ENCODE assay signal across 23 mouse cellular contexts in the genomic region with DNA sequence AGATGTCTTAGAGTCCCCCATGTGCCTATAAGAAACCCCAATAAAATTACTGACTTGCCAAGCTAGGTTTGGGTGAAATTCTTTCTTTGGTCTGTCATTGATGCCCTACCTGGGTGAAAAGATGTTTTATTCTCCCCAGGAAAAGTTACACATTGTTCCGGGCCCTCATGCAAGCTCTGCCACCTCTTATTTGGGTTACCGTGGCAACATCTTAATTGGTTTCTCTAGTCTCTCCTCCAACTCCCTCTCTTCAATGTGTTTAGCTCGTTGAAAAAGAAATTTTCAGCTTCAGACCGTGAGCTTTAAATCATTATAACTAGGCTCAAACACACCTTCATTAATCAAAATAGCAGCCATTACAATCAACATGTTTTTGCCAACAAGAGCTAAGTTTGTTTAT. TPM values are rescaled to one million over a fixed set of nuclear protein-coding genes. Genes with fewer than 3 reads are reported as not detected.
"Had no signal": no experiment of that assay in that cellular context is flagged by ENCODE, and none has a peak within 500 bp of the region (broad histone marks: within the 10 kb centered on the region; RNA-seq: fewer than 3 reads in every experiment).

No protein-coding gene starts in this region.

- H3K27ac ChIP-seq: kidney, postnatal 0 days; left cerebral cortex, adult 2 months; limb, embryonic 12.5 days; liver, embryonic 13.5 days; lung, embryonic 15.5 days; macrophage; midbrain, embryonic 12.5 days; neural tube, embryonic 13.5 days; stomach, postnatal 0 days had no signal

- H3K27me3 ChIP-seq: limb, embryonic 12.5 days; liver, embryonic 13.5 days; lung, embryonic 15.5 days; megakaryocyte, embryonic 14.5 days; neural tube, embryonic 13.5 days had no signal

- H3K4me1 ChIP-seq: lung, embryonic 15.5 days; neural tube, embryonic 13.5 days had no signal

- H3K4me2 ChIP-seq: limb, embryonic 12.5 days; liver, embryonic 13.5 days; lung, embryonic 15.5 days; midbrain, embryonic 12.5 days; neural tube, embryonic 13.5 days had no signal

- H3K36me3 ChIP-seq: limb, embryonic 12.5 days; liver, embryonic 13.5 days; lung, embryonic 15.5 days; midbrain, embryonic 12.5 days; neural tube, embryonic 13.5 days had no signal

- H3K9ac ChIP-seq: limb, embryonic 12.5 days; liver, embryonic 13.5 days; liver, postnatal 0 days; lung, embryonic 15.5 days; midbrain, embryonic 12.5 days; neural tube, embryonic 13.5 days had no signal

- H3K4me3 ChIP-seq: left cerebral cortex, adult 2 months; limb, embryonic 12.5 days; liver, embryonic 13.5 days; lung, embryonic 15.5 days; megakaryocyte, embryonic 14.5 days; midbrain, embryonic 12.5 days; neural tube, embryonic 13.5 days had no signal

- ATAC-seq: liver, postnatal 0 days had no signal

- DNase-seq: kidney, adult 11 months; kidney, adult 9 months; kidney, postnatal 36 days; layer of hippocampus, adult 9-11 months; liver; liver, embryonic 13.5 days; liver, postnatal 0 days; lung, postnatal 14 days; retina, postnatal 1 day; right cerebral cortex, postnatal 14 days; thymus, adult 18-20 months; thymus, postnatal 14 days had no signal

- H3K9me3 ChIP-seq: limb, embryonic 12.5 days; liver, embryonic 13.5 days; lung, embryonic 15.5 days; midbrain, embryonic 12.5 days; neural tube, embryonic 13.5 days had no signal

RNA-seq across cellular contexts. Expression of a gene that starts 28.5 kb away (rescaled TPM):
- total RNA-seq: layer of hippocampus, adult 18-20 months; monocyte, adult 5-6 weeks had no signal
- polyA plus RNA-seq: liver, embryonic 13.5 days; liver, postnatal 0 days; lung, embryonic 15.5 days; macrophage had no signal
